Comparison of ENCODE assay signal across 11 mouse cellular contexts in the genomic region with DNA sequence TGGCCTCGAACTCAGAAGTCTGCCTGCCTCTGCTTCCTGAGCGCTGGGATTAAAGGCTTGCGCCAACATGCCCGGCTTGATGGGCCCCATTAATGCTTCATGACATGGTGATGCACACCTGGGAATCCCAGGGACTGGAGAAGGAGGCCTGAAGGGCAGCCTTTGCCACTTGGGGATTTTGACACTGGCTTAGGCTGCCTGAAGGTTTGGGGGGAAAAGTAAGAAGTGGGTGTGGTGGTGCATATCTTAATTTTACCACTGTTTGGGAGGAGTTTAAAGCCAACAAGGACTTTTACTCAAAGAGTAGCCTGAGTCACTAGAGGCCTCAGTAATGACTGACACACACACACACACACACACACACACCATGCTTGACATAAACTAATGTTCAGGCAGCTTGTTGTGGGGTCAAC. TPM values are rescaled to one million over a fixed set of nuclear protein-coding genes. Genes with fewer than 3 reads are reported as not detected.
DNase-seq lines count a peak whose midpoint lies in the region; ATAC-seq and TF ChIP-seq lines count a peak whose summit lies in the region.
"Had no signal": no experiment of that assay in that cellular context is flagged by ENCODE, and none has a peak within 500 bp of the region (broad histone marks: within the 10 kb centered on the region; RNA-seq: fewer than 3 reads in every experiment).

No protein-coding gene starts in this region.

- H3K4me1 ChIP-seq in intestine, embryonic 15.5 days (replicated peaks) = peaks cover 58% of the 10 kb centered on the region
- H3K4me1 ChIP-seq in intestine, embryonic 16.5 days (ENCODE audit: control insufficient read depth, insufficient read depth, low read length) = peaks cover 64% of the 10 kb centered on the region
- H3K4me1 ChIP-seq in embryonic fibroblast, embryonic 13.5 days (ENCODE audit: control insufficient read depth, insufficient read depth, low read length) = peaks cover 39% of the 10 kb centered on the region
- peaks cover 68 to 76% of the 10 kb centered on the region in 2 experiments for H3K4me1 ChIP-seq in liver, embryonic 14.5 days (replicated peaks; ENCODE audit: control insufficient read depth in 2 of 2, insufficient read depth in 2 of 2, low read length in 1 of 2)
- peaks cover 52% of the 10 kb centered on the region for H3K4me1 ChIP-seq in midbrain, embryonic 13.5 days (replicated peaks)

- WGBS in intestine, embryonic 15.5 days = 89% methylated on average over 4 of the region's 4 CpGs
- 80% methylated on average over 4 of the region's 4 CpGs for WGBS in intestine, embryonic 16.5 days
- WGBS in liver, embryonic 14.5 days (ENCODE audit: insufficient replicate concordance) = 68% methylated on average over 4 of the region's 4 CpGs
- 90% methylated on average over 4 of the region's 4 CpGs for WGBS in midbrain, embryonic 13.5 days

- DNase-seq in CD4-positive helper T cell, adult 2 months (ENCODE audit: low read depth, low spot score) = peak; percentile 40
- no peak for DNase-seq in liver, embryonic 14.5 days (ENCODE audit: low read depth in 3 of 3, low spot score in 3 of 3)
- DNase-seq in embryo, embryonic 10.5 days (ENCODE audit: low spot score) = no peak
- DNase-seq in ovary, postnatal 36 days (ENCODE audit: low spot score) = no peak
- DNase-seq: kidney, adult 8-10 months; thymus, adult 18-20 months had no signal

- TF ChIP-seq POLR2A in embryonic fibroblast, embryonic 13.5 days (IDR thresholded peaks at IDR 0.05; ENCODE audit: low read depth, low read length) = no peak

- H3K9ac ChIP-seq in intestine, embryonic 15.5 days = no peak overlapping the region
- H3K9ac ChIP-seq in intestine, embryonic 16.5 days (ENCODE audit: low read depth, low read length) = no peak overlapping the region
- peak overlapping the region; percentile 60 for H3K9ac ChIP-seq in liver, embryonic 14.5 days (replicated peaks)
- H3K9ac ChIP-seq in midbrain, embryonic 13.5 days (replicated peaks) = no peak overlapping the region

- 0 out of 2 replicates have a peak overlapping the region, but pooled peaks have one; percentile 5 for H3K27ac ChIP-seq in intestine, embryonic 15.5 days
- no peak overlapping the region for H3K27ac ChIP-seq in intestine, embryonic 16.5 days (ENCODE audit: low read length)
- H3K27ac ChIP-seq in embryonic fibroblast, embryonic 13.5 days (ENCODE audit: insufficient read depth, low read length) = peak overlapping the region; percentile 60
- H3K27ac ChIP-seq in liver, embryonic 14.5 days = peak overlapping the region; percentile 77
- H3K27ac ChIP-seq in midbrain, embryonic 13.5 days = no peak overlapping the region
- H3K27ac ChIP-seq: limb, embryonic 10.5 days had no signal

- no peak overlapping the region for H3K4me3 ChIP-seq in intestine, embryonic 15.5 days (replicated peaks)
- H3K4me3 ChIP-seq in intestine, embryonic 16.5 days (ENCODE audit: low read length) = no peak overlapping the region
- no peak overlapping the region for H3K4me3 ChIP-seq in embryonic fibroblast, embryonic 13.5 days (ENCODE audit: insufficient read depth, low read length)
- no peak overlapping the region for H3K4me3 ChIP-seq in liver, embryonic 14.5 days (ENCODE audit: insufficient read depth in 1 of 2, low read depth in 2 of 2, low read length in 2 of 2)
- H3K4me3 ChIP-seq in midbrain, embryonic 13.5 days (replicated peaks) = no peak overlapping the region
- H3K4me3 ChIP-seq: limb, embryonic 10.5 days had no signal

- H3K4me2 ChIP-seq in intestine, embryonic 15.5 days (replicated peaks) = no peak overlapping the region
- H3K4me2 ChIP-seq in intestine, embryonic 16.5 days (ENCODE audit: low read depth, low read length) = no peak overlapping the region
- peak overlapping the region; percentile 45 for H3K4me2 ChIP-seq in liver, embryonic 14.5 days (ENCODE audit: low read depth)
- no peak overlapping the region for H3K4me2 ChIP-seq in midbrain, embryonic 13.5 days (replicated peaks)

- no peak for ATAC-seq in intestine, embryonic 15.5 days
- no peak for ATAC-seq in intestine, embryonic 16.5 days
- peak; percentile 34; the same call in 1 of the 2 replicates for ATAC-seq in liver, embryonic 14.5 days (ENCODE audit: insufficient read depth)
- no peak for ATAC-seq in midbrain, embryonic 13.5 days

- H3K36me3 ChIP-seq in intestine, embryonic 15.5 days = peaks cover 8% of the 10 kb centered on the region; the same call in 1 of the 2 replicates
- peaks cover 2% of the 10 kb centered on the region for H3K36me3 ChIP-seq in intestine, embryonic 16.5 days (ENCODE audit: control insufficient read depth, insufficient read depth, low read length)
- H3K36me3 ChIP-seq in liver, embryonic 14.5 days (replicated peaks; ENCODE audit: control insufficient read depth, insufficient read depth, low read depth) = peaks cover 58% of the 10 kb centered on the region
- peaks cover 48% of the 10 kb centered on the region for H3K36me3 ChIP-seq in midbrain, embryonic 13.5 days

- TF ChIP-seq EP300 in liver, embryonic 14.5 days (IDR thresholded peaks at IDR 0.05; ENCODE audit: low read depth) = no peak

- no peaks in the 10 kb centered on the region for H3K9me3 ChIP-seq in intestine, embryonic 15.5 days
- no peaks in the 10 kb centered on the region for H3K9me3 ChIP-seq in intestine, embryonic 16.5 days (ENCODE audit: control insufficient read depth, low read length)
- H3K9me3 ChIP-seq in liver, embryonic 14.5 days (ENCODE audit: control insufficient read depth, low read length) = no peaks in the 10 kb centered on the region
- H3K9me3 ChIP-seq in midbrain, embryonic 13.5 days = no peaks in the 10 kb centered on the region
- H3K9me3 ChIP-seq: limb, embryonic 10.5 days had no signal

- no peak for TF ChIP-seq CTCF in embryonic fibroblast, embryonic 13.5 days (IDR thresholded peaks at IDR 0.05; ENCODE audit: borderline replicate concordance, insufficient read depth, low read length)
- TF ChIP-seq CTCF in liver, embryonic 14.5 days (IDR thresholded peaks at IDR 0.05; ENCODE audit: low read depth) = no peak

- H3K27me3 ChIP-seq in intestine, embryonic 15.5 days (replicated peaks) = no peaks in the 10 kb centered on the region
- no peaks in the 10 kb centered on the region for H3K27me3 ChIP-seq in intestine, embryonic 16.5 days (replicated peaks; ENCODE audit: control insufficient read depth, insufficient read depth, low read length)
- H3K27me3 ChIP-seq in liver, embryonic 14.5 days (ENCODE audit: control insufficient read depth, insufficient read depth, low read length) = no peaks in the 10 kb centered on the region
- no peaks in the 10 kb centered on the region for H3K27me3 ChIP-seq in midbrain, embryonic 13.5 days

RNA-seq across cellular contexts. Expression of a gene that starts 6.4 kb away (rescaled TPM):
- polyA plus RNA-seq in intestine, embryonic 15.5 days (2015; fragmentation: Nextera tagmentation; extraction: Ambion mirVana) = 50.5 and 52.3 TPM in 2 replicates
- 14.7 and 17.0 TPM in 2 replicates for polyA plus RNA-seq in intestine, embryonic 16.5 days (2015; fragmentation: Nextera tagmentation; extraction: Ambion mirVana)
- 109 and 118 TPM in 2 replicates for polyA plus RNA-seq in embryonic fibroblast, embryonic 13.5 days (2011; ENCODE audit: insufficient read length, low read depth, missing spikeins)
- polyA plus RNA-seq in liver, embryonic 14.5 days (2012; rRNA removed) = 26.6 and 34.6 TPM in 2 replicates
- polyA plus RNA-seq in liver, embryonic 14.5 days (2014; fragmentation: Nextera tagmentation; extraction: Ambion mirVana) = 39.2 and 45.0 TPM in 2 replicates
- 46.9 and 56.3 TPM in 2 replicates for polyA plus RNA-seq in midbrain, embryonic 13.5 days (2015; fragmentation: Nextera tagmentation; extraction: Ambion mirVana)

RNA-seq across cellular contexts. Expression of a gene that starts 22.8 kb away (rescaled TPM):
- 2.3 and 3.0 TPM in 2 replicates for polyA plus RNA-seq in intestine, embryonic 15.5 days (2015; fragmentation: Nextera tagmentation; extraction: Ambion mirVana)
- 2.5 and 3.2 TPM in 2 replicates for polyA plus RNA-seq in intestine, embryonic 16.5 days (2015; fragmentation: Nextera tagmentation; extraction: Ambion mirVana)
- 18.9 and 26.4 TPM in 2 replicates for polyA plus RNA-seq in embryonic fibroblast, embryonic 13.5 days (2011; ENCODE audit: insufficient read length, low read depth, missing spikeins)
- polyA plus RNA-seq in liver, embryonic 14.5 days (2012; rRNA removed) = 0.12 and 0.43 TPM in 2 replicates
- polyA plus RNA-seq in liver, embryonic 14.5 days (2014; fragmentation: Nextera tagmentation; extraction: Ambion mirVana) = 0.17 and 0.47 TPM in 2 replicates
- 0.68 and 1.9 TPM in 2 replicates for polyA plus RNA-seq in midbrain, embryonic 13.5 days (2015; fragmentation: Nextera tagmentation; extraction: Ambion mirVana)

RNA-seq across cellular contexts. Expression of a gene that starts 40.2 kb away (rescaled TPM):
- 65.1 and 69.0 TPM in 2 replicates for polyA plus RNA-seq in intestine, embryonic 15.5 days (2015; fragmentation: Nextera tagmentation; extraction: Ambion mirVana)
- 67.3 and 69.9 TPM in 2 replicates for polyA plus RNA-seq in intestine, embryonic 16.5 days (2015; fragmentation: Nextera tagmentation; extraction: Ambion mirVana)
- 71.5 and 86.4 TPM in 2 replicates for polyA plus RNA-seq in embryonic fibroblast, embryonic 13.5 days (2011; ENCODE audit: insufficient read length, low read depth, missing spikeins)
- polyA plus RNA-seq in liver, embryonic 14.5 days (2012; rRNA removed) = 10.2 and 14.9 TPM in 2 replicates
- 26.8 and 27.1 TPM in 2 replicates for polyA plus RNA-seq in liver, embryonic 14.5 days (2014; fragmentation: Nextera tagmentation; extraction: Ambion mirVana)
- 116 TPM in 2 replicates for polyA plus RNA-seq in midbrain, embryonic 13.5 days (2015; fragmentation: Nextera tagmentation; extraction: Ambion mirVana)

Comparison
In these comparisons a context has a peak if more than half of its experiments do, and no peak if none do; other contexts are left out.
1. H3K27ac ChIP-seq: peak in intestine, embryonic 15.5 days (single experiment), embryonic fibroblast, embryonic 13.5 days (single experiment) and liver, embryonic 14.5 days (single experiment); none in intestine, embryonic 16.5 days (single experiment) and midbrain, embryonic 13.5 days (single experiment).